Mouse (Mus musculus) v-Abl transformed pro-B cells (cell line): ENCODE data around the gene Pm20d1.

Experiments
- in situ Hi-C, 2 experiments: fragments of 400-800 bp; cut with MboI; formaldehyde crosslinking; loops; one replicate each; pipeline ENCODE4 v1.15.1; 2025; ENCODE audit not compliant: unreplicated experiment in 2 of 2

Pm20d1 gene

GRCm38 (mm10) chr1:131797202-131797909 lies at the start of gene Pm20d1:
Gene Pm20d1 (plus strand): TSS chr1:131797381.
- in situ Hi-C loops, result no loop called here

GRCm38 (mm10) chr1:131747761-131748160 lies 49.4 kb upstream of the Pm20d1 start:
- in situ Hi-C loops, result loop anchor here in 1 of 2 experiments (10.0 kb wide), 1 partner anchor 463 kb away; no protein-coding TSS in a partner anchor

GRCm38 (mm10) chr1:131748636-131749035 lies 48.5 kb upstream of the Pm20d1 start:
- in situ Hi-C loops, result loop anchor here in 1 of 2 experiments (10.0 kb wide), 1 partner anchor 464 kb away; no protein-coding TSS in a partner anchor

- in situ Hi-C loops, result loop anchor here (10.0 to 25.0 kb wide), 2 partner anchors 463 to 465 kb away; partner anchors contain the start of gene Ikbke (in 1 of the 2)
These were observed 47.3 kb upstream of the Pm20d1 start for GRCm38 (mm10) chr1:131749706-131750545.

- in situ Hi-C loops, result loop anchor here in 1 of 2 experiments (25.0 kb wide), 1 partner anchor 464 kb away; the partner anchor contains the start of gene Ikbke
These were observed 45.8 kb upstream of the Pm20d1 start for GRCm38 (mm10) chr1:131751181-131751890.

GRCm38 (mm10) chr1:131751891-131752311 lies 45.3 kb upstream of the Pm20d1 start:
- in situ Hi-C loops, result loop anchor here in 1 of 2 experiments (25.0 kb wide), 1 partner anchor 465 kb away; the partner anchor contains the start of gene Ikbke

GRCm38 (mm10) chr1:131754212-131754829 lies 42.9 kb upstream of the Pm20d1 start:
- in situ Hi-C loops, result loop anchor here in 1 of 2 experiments (25.0 kb wide), 1 partner anchor 467 kb away; the partner anchor contains the start of gene Ikbke

GRCm38 (mm10) chr1:131754916-131755315 lies 42.3 kb upstream of the Pm20d1 start:
- in situ Hi-C loops, result loop anchor here in 1 of 2 experiments (25.0 kb wide), 1 partner anchor 468 kb away; the partner anchor contains the start of gene Ikbke

GRCm38 (mm10) chr1:131757211-131757610 lies 40.0 kb upstream of the Pm20d1 start:
- in situ Hi-C loops, result loop anchor here in 1 of 2 experiments (25.0 kb wide), 1 partner anchor 470 kb away; the partner anchor contains the start of gene Ikbke

- in situ Hi-C loops, result loop anchor here in 1 of 2 experiments (25.0 kb wide), 1 partner anchor 471 kb away; the partner anchor contains the start of gene Ikbke
These were observed 38.4 kb upstream of the Pm20d1 start for GRCm38 (mm10) chr1:131758796-131759195.

- in situ Hi-C loops, result loop anchor here (5.0 to 25.0 kb wide), 3 partner anchors 45 to 473 kb away; partner anchors contain the start of gene Ikbke (in 1 of the 2)
These were observed 37.3 kb upstream of the Pm20d1 start for GRCm38 (mm10) chr1:131759667-131760427.

GRCm38 (mm10) chr1:131760428-131760820 lies 36.8 kb upstream of the Pm20d1 start:
- in situ Hi-C loops, result loop anchor here (5.0 to 25.0 kb wide), 3 partner anchors 46 to 473 kb away; partner anchors contain the start of gene Ikbke (in 1 of the 2)

- in situ Hi-C loops, result loop anchor here (5.0 to 25.0 kb wide), 3 partner anchors 46 to 474 kb away; partner anchors contain the start of gene Ikbke (in 1 of the 2)
These were observed 35.9 kb upstream of the Pm20d1 start for GRCm38 (mm10) chr1:131761079-131761831.

GRCm38 (mm10) chr1:131763683-131764082 lies 33.5 kb upstream of the Pm20d1 start:
- in situ Hi-C loops, result loop anchor here (5.0 to 25.0 kb wide), 3 partner anchors 49 to 476 kb away; partner anchors contain the start of gene Ikbke (in 1 of the 2)

GRCm38 (mm10) chr1:131764581-131765338 lies 32.4 kb upstream of the Pm20d1 start:
- in situ Hi-C loops, result loop anchor here (5.0 to 25.0 kb wide), 4 partner anchors 50 to 477 kb away; partner anchors contain the start of gene Ikbke (in 1 of the 2)

- in situ Hi-C loops, result loop anchor here (5.0 to 25.0 kb wide), 3 partner anchors 51 to 478 kb away; partner anchors contain the start of gene Ikbke (in 1 of the 2)
These were observed 31.7 kb upstream of the Pm20d1 start for GRCm38 (mm10) chr1:131765357-131766001.
